Comparison of ENCODE assay signal across 26 mouse cellular contexts in genomic region chr12:81163566-81163965, GRCm38 (mm10).
"Had no signal": no experiment of that assay in that cellular context is flagged by ENCODE, and none has a peak within 500 bp of the region (broad histone marks: within the 10 kb centered on the region; RNA-seq: fewer than 3 reads in every experiment).

No protein-coding gene starts in this region.

- ATAC-seq: forebrain, embryonic 13.5 days; forebrain, embryonic 14.5 days; forebrain, embryonic 15.5 days; forebrain, embryonic 16.5 days; forebrain, postnatal 0 days had no signal

- H3K36me3 ChIP-seq: embryonic facial prominence, embryonic 12.5 days; embryonic facial prominence, embryonic 13.5 days; embryonic facial prominence, embryonic 15.5 days; forebrain, embryonic 10.5 days; forebrain, embryonic 12.5 days; forebrain, embryonic 15.5 days had no signal

- H3K27me3 ChIP-seq: embryonic facial prominence, embryonic 12.5 days; embryonic facial prominence, embryonic 13.5 days; embryonic facial prominence, embryonic 15.5 days; forebrain, embryonic 13.5 days; forebrain, embryonic 15.5 days had no signal

- H3K9me3 ChIP-seq: embryonic facial prominence, embryonic 10.5 days; embryonic facial prominence, embryonic 12.5 days; embryonic facial prominence, embryonic 13.5 days; embryonic facial prominence, embryonic 15.5 days; forebrain, embryonic 10.5 days; forebrain, embryonic 12.5 days; forebrain, embryonic 13.5 days; forebrain, embryonic 15.5 days had no signal

- DNase-seq: cerebellum, adult 9-10 months; cerebellum, adult 9-11 months; cerebellum, postnatal 10 days; cerebellum, postnatal 14 days; cerebellum, postnatal 25 days; cerebellum, postnatal 36 days; embryo, embryonic 11 days; forebrain, postnatal 0 days; gastrocnemius, adult 2 months; gastrocnemius, postnatal 10 days; gastrocnemius, postnatal 14 days; gastrocnemius, postnatal 25 days; gastrocnemius, postnatal 36 days; heart, adult 11 months; heart, adult 2 months had no signal

- H3K4me3 ChIP-seq: embryonic facial prominence, embryonic 10.5 days; embryonic facial prominence, embryonic 12.5 days; embryonic facial prominence, embryonic 13.5 days; embryonic facial prominence, embryonic 15.5 days; erythroblast, embryonic 14.5 days; forebrain, embryonic 10.5 days; forebrain, embryonic 12.5 days; forebrain, embryonic 13.5 days; forebrain, embryonic 15.5 days; gastrocnemius, adult 2 months; heart, adult 2 months had no signal

- H3K27ac ChIP-seq: embryonic facial prominence, embryonic 10.5 days; embryonic facial prominence, embryonic 12.5 days; embryonic facial prominence, embryonic 13.5 days; embryonic facial prominence, embryonic 15.5 days; forebrain, embryonic 10.5 days; forebrain, embryonic 12.5 days; forebrain, embryonic 13.5 days; forebrain, embryonic 15.5 days; gastrocnemius, adult 2 months; heart, adult 2 months had no signal

- H3K4me2 ChIP-seq: embryonic facial prominence, embryonic 12.5 days; embryonic facial prominence, embryonic 13.5 days; embryonic facial prominence, embryonic 15.5 days; forebrain, embryonic 12.5 days; forebrain, embryonic 13.5 days; forebrain, embryonic 15.5 days had no signal

- H3K4me1 ChIP-seq: embryonic facial prominence, embryonic 12.5 days; embryonic facial prominence, embryonic 15.5 days; forebrain, embryonic 15.5 days had no signal

- H3K9ac ChIP-seq: embryonic facial prominence, embryonic 12.5 days; embryonic facial prominence, embryonic 13.5 days; embryonic facial prominence, embryonic 15.5 days; forebrain, embryonic 12.5 days; forebrain, embryonic 13.5 days; forebrain, embryonic 15.5 days; forebrain, postnatal 0 days had no signal
